Mouse (Mus musculus): ENCODE measurements around the gene Palld. TPM values are rescaled to one million over a fixed set of nuclear protein-coding genes. Genes with fewer than 3 reads are reported as not detected.

Gene Palld
- polyA plus RNA-seq, 1 experiment from 2014 or later, result 49.7 TPM

DNA sequence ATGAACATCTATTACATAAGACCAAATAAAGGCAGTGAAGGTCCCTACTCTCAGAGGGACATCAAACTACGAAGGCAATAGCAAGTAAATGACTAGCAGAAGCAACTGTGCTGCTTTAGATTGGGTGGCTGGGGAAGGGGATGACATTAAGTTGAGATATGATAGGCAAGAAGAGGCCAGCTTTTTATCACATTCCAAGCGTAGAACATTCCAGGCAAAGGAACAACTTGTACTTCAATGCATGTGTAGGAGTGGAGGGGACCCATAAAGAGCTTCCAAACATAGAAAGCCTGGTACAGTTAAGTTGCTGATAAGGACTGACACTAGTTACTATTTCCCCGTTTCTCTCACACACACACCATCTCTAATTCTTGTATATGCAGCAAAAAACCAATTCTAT is 221.3 kb downstream of the Palld start:
- no peak for ATAC-seq (replicated peaks; ENCODE audit: low FRiP score, low read depth)
- H3K4me2 ChIP-seq (ENCODE audit: low read length), result no peak overlapping the region
- no peak for TF ChIP-seq CTCF (IDR thresholded peaks at IDR 0.05; ENCODE audit: low read depth)
- H3K9me3 ChIP-seq (replicated peaks; ENCODE audit: low read length), result no peaks in the 10 kb centered on the region
- H3K27ac ChIP-seq, result no peak overlapping the region
- no peaks in the 10 kb centered on the region for H3K27me3 ChIP-seq (ENCODE audit: insufficient read depth, low read length)
- H3K4me1 ChIP-seq (replicated peaks; ENCODE audit: insufficient read depth, low read length), result no peaks in the 10 kb centered on the region
- no peak overlapping the region for H3K9ac ChIP-seq (ENCODE audit: low read depth, low read length)
- peak; percentile 56 for DNase-seq (ENCODE audit: low spot score)
- no peak overlapping the region for H3K4me3 ChIP-seq (replicated peaks; ENCODE audit: low read depth, low read length)
- no peaks in the 10 kb centered on the region for H3K36me3 ChIP-seq (ENCODE audit: insufficient read depth, low read length)
- 61% methylated on average over 3 of the region's 3 CpGs for WGBS

DNA sequence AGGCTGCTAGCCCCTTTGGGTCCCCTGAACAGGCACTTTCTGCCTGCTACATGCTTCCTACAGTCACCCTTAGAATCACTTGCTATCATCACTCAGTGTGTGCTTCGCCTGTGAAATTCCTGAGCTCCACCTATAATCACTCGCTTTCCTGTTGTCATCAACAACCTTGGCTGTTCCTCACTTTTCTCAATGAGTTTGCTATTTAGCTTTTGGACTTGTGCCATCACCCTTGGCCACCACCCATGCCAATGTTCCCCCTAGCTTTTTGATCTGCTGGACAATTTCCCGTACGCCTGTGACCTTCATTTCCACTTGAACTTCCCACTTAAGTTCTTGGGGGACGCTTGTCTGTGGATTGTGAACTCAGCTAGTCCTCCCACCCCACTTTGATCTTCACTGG is 225.3 kb downstream of the Palld start:
- H3K4me2 ChIP-seq (ENCODE audit: low read length), result no peak overlapping the region
- DNase-seq (ENCODE audit: low spot score) (no peak), ATAC-seq (replicated peaks; ENCODE audit: low FRiP score, low read depth) (no peak)
- no peaks in the 10 kb centered on the region for H3K9me3 ChIP-seq (replicated peaks; ENCODE audit: low read length)
- H3K9ac ChIP-seq (ENCODE audit: low read depth, low read length), result no peak overlapping the region
- H3K27ac ChIP-seq, result no peak overlapping the region
- H3K4me1 ChIP-seq (replicated peaks; ENCODE audit: insufficient read depth, low read length), result no peaks in the 10 kb centered on the region
- H3K27me3 ChIP-seq (ENCODE audit: insufficient read depth, low read length), result no peaks in the 10 kb centered on the region
- TF ChIP-seq CTCF (IDR thresholded peaks at IDR 0.05; ENCODE audit: low read depth), result no peak
- 77% methylated on average over 5 of the region's 5 CpGs for WGBS
- no peaks in the 10 kb centered on the region for H3K36me3 ChIP-seq (ENCODE audit: insufficient read depth, low read length)
- H3K4me3 ChIP-seq (replicated peaks; ENCODE audit: low read depth, low read length), result no peak overlapping the region

DNA sequence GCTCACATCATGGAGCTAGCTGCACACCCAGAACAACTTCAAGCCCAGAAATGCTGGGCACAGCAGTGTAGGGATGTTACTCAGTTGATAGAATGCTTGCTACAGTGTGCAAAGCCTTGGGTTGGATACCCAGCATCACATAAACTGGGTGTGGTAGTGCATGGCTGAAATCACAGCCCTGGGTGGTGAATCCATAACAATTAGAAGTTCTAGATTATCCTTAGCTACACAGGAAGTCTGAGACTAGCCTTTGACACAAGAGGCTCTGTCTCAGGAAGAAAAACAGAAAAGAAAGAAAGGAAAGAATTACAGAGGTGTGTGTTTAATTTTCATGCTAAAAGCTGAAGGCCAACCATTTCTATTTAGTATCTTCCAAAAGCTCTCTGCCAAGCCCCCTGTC is 231.3 kb downstream of the Palld start:
- no peak for ATAC-seq (replicated peaks; ENCODE audit: low FRiP score, low read depth)

GRCm38 (mm10) chr8:61670376-61670775 is 232.1 kb downstream of the Palld start:
- TF ChIP-seq CTCF (IDR thresholded peaks at IDR 0.05; ENCODE audit: low read depth), result no peak
- WGBS, result 50% methylated on average over 4 of the region's 4 CpGs
- Histone ChIP-seq H3K9me3 (replicated peaks; ENCODE audit: low read length) (no peaks in the 10 kb centered on the region), H3K9ac (ENCODE audit: low read depth, low read length) (no peak overlapping the region), H3K4me1 (replicated peaks; ENCODE audit: insufficient read depth, low read length) (0 out of 2 replicates have a peak, but pooled peaks cover 3% of the 10 kb centered on the region), H3K4me3 (replicated peaks; ENCODE audit: low read depth, low read length) (no peak overlapping the region), H3K4me2 (ENCODE audit: low read length) (no peak overlapping the region), H3K36me3 (ENCODE audit: insufficient read depth, low read length) (no peaks in the 10 kb centered on the region), H3K27ac (no peak overlapping the region), H3K27me3 (ENCODE audit: insufficient read depth, low read length) (no peaks in the 10 kb centered on the region)
- no peak for DNase-seq (ENCODE audit: low spot score)
- no peak for ATAC-seq (replicated peaks; ENCODE audit: low FRiP score, low read depth)

More for the DNA sequence above, 231.3 kb downstream of the Palld start:
- no peak overlapping the region for H3K4me2 ChIP-seq (ENCODE audit: low read length)
- H3K27ac ChIP-seq, result no peak overlapping the region
- no peaks in the 10 kb centered on the region for H3K36me3 ChIP-seq (ENCODE audit: insufficient read depth, low read length)
- 0 out of 2 replicates have a peak, but pooled peaks cover under 1% of the 10 kb centered on the region for H3K4me1 ChIP-seq (replicated peaks; ENCODE audit: insufficient read depth, low read length)
- no peaks in the 10 kb centered on the region for H3K27me3 ChIP-seq (ENCODE audit: insufficient read depth, low read length)
- no peak for DNase-seq (ENCODE audit: low spot score)
- no peak overlapping the region for H3K4me3 ChIP-seq (replicated peaks; ENCODE audit: low read depth, low read length)
- no peaks in the 10 kb centered on the region for H3K9me3 ChIP-seq (replicated peaks; ENCODE audit: low read length)
- no peak overlapping the region for H3K9ac ChIP-seq (ENCODE audit: low read depth, low read length)
- no peak for TF ChIP-seq CTCF (IDR thresholded peaks at IDR 0.05; ENCODE audit: low read depth)

DNA sequence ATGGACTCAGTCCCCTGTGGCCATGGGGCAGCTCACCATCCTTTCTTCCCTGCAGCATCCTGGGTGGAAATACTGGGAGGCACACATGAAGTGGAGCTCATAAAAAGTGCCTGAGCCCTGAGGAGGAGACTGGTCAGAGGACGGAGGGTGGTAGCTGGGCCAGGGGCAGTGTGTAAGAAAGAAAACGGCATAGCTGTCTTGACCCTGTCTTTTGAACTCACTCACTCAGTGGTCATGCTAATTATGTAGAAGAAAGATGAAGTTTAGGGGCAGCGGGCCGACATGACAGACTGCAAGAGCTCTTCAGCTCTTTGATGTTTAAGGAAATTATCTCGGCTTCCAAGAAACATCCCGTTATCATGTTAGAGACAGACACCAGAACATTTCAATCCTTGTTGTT is 235.6 kb downstream of the Palld start:
- 60% methylated on average over 6 of the region's 6 CpGs for WGBS
- H3K27ac ChIP-seq, result no peak overlapping the region
- H3K36me3 ChIP-seq (ENCODE audit: insufficient read depth, low read length), result no peaks in the 10 kb centered on the region
- no peak overlapping the region for H3K4me3 ChIP-seq (replicated peaks; ENCODE audit: low read depth, low read length)
- no peaks in the 10 kb centered on the region for H3K9me3 ChIP-seq (replicated peaks; ENCODE audit: low read length)
- no peak overlapping the region for H3K4me2 ChIP-seq (ENCODE audit: low read length)
- no peaks in the 10 kb centered on the region for H3K27me3 ChIP-seq (ENCODE audit: insufficient read depth, low read length)
- peak; percentile 39 for DNase-seq (ENCODE audit: low spot score)
- TF ChIP-seq CTCF (IDR thresholded peaks at IDR 0.05; ENCODE audit: low read depth), result no peak
- 0 out of 2 replicates have a peak, but pooled peaks cover 3% of the 10 kb centered on the region for H3K4me1 ChIP-seq (replicated peaks; ENCODE audit: insufficient read depth, low read length)
- H3K9ac ChIP-seq (ENCODE audit: low read depth, low read length), result no peak overlapping the region
- ATAC-seq (replicated peaks; ENCODE audit: low FRiP score, low read depth), result no peak

- WGBS, result 33% methylated on average over 8 of the region's 8 CpGs
- ATAC-seq (replicated peaks; ENCODE audit: low FRiP score, low read depth) (no peak), DNase-seq (ENCODE audit: low spot score) (no peak)
- no peak for TF ChIP-seq CTCF (IDR thresholded peaks at IDR 0.05; ENCODE audit: low read depth)
- H3K9ac ChIP-seq (ENCODE audit: low read depth, low read length), result no peak overlapping the region
- no peak overlapping the region for H3K4me3 ChIP-seq (replicated peaks; ENCODE audit: low read depth, low read length)
- no peak overlapping the region for H3K4me2 ChIP-seq (ENCODE audit: low read length)
- no peak overlapping the region for H3K27ac ChIP-seq
- no peaks in the 10 kb centered on the region for H3K9me3 ChIP-seq (replicated peaks; ENCODE audit: low read length)
- 0 out of 2 replicates have a peak, but pooled peaks cover 3% of the 10 kb centered on the region for H3K4me1 ChIP-seq (replicated peaks; ENCODE audit: insufficient read depth, low read length)
- no peaks in the 10 kb centered on the region for H3K27me3 ChIP-seq (ENCODE audit: insufficient read depth, low read length)
- no peaks in the 10 kb centered on the region for H3K36me3 ChIP-seq (ENCODE audit: insufficient read depth, low read length)
These were observed 237.5 kb downstream of the Palld start for GRCm38 (mm10) chr8:61665021-61665420.

- no peaks in the 10 kb centered on the region for H3K9me3 ChIP-seq (replicated peaks; ENCODE audit: low read length)
- no peak overlapping the region for H3K9ac ChIP-seq (ENCODE audit: low read depth, low read length)
- no peak for ATAC-seq (replicated peaks; ENCODE audit: low FRiP score, low read depth)
- no peak for DNase-seq (ENCODE audit: low spot score)
- 86% methylated on average over 6 of the region's 6 CpGs for WGBS
- no peak overlapping the region for H3K27ac ChIP-seq
- H3K4me2 ChIP-seq (ENCODE audit: low read length), result no peak overlapping the region
- H3K4me3 ChIP-seq (replicated peaks; ENCODE audit: low read depth, low read length), result no peak overlapping the region
- no peaks in the 10 kb centered on the region for H3K36me3 ChIP-seq (ENCODE audit: insufficient read depth, low read length)
- TF ChIP-seq CTCF (IDR thresholded peaks at IDR 0.05; ENCODE audit: low read depth), result no peak
- H3K4me1 ChIP-seq (replicated peaks; ENCODE audit: insufficient read depth, low read length), result 0 out of 2 replicates have a peak, but pooled peaks cover 3% of the 10 kb centered on the region
- no peaks in the 10 kb centered on the region for H3K27me3 ChIP-seq (ENCODE audit: insufficient read depth, low read length)
These were observed 238.3 kb downstream of the Palld start for GRCm38 (mm10) chr8:61664162-61664561.
